Mouse (Mus musculus) thymus, postnatal 10 days (tissue): ENCODE measurements around the gene Cep170.

Source experiments
- DNase-seq, 2 experiments: peaks; one replicate each; pipeline ENCODE4 v3.0.0; 2021; ENCODE audit warnings: low spot score in 2 of 2

The Cep170 gene

DNA sequence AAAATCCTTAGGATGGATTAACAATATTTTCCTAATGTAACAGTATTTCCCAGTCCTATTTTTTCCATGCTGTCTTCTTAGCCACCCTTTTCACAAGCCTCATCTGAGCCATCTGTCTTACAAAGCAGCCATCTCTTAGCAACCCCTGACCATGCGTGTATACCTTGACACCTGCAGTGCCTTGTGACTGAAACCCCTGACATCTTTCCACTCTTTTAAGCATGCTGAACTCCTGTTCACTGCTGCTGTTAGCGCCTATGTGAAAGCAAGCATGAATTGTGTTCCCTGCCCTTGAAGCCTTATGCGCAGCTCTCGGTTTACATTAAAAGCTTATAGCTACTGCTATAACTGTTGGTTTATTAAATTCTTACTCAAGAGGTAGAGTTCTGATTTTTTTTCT lies 11.2 kb upstream of the Cep170 start:
- DNase-seq: no peak

DNA sequence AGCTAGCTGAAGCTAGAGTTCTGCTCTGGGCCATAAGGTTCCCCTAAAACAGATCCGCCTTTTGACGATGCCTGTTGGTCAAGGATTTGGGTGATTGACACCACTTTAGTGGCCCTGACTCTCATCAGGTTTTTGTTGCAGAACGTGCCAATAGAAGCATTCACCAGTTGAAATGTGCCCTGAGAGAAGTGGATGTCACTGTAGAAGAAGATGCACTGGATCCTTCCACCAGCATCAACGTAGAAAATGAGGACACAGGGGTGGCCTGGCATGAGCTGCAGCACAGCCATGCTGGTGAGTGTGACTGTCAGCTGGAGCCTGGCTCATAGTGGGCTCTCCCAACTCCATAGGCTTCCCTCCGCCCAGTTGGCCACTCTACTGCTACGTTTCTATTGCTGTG lies 10.7 kb upstream of the Cep170 start:
- DNase-seq: no peak

DNA sequence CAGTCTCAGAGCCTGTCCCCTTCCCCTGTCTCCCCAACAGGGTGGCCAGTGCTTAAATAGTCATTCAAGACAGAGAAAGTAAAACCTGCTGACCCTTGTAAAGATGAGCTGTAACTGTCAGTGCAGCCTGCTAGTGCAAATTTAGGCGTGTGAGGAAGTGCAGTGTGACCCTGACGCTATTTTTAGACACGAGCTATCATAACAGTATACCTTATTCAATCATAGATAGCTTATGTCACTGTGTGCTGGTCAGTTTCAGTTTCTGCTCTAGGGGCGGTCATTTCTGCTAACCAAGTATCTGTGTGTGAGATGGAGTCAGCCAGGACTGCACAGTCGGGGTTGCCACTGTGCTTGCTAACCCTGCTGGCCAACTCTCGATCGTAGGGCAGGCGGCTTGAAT lies 10.0 kb upstream of the Cep170 start:
- DNase-seq: no peak

DNA sequence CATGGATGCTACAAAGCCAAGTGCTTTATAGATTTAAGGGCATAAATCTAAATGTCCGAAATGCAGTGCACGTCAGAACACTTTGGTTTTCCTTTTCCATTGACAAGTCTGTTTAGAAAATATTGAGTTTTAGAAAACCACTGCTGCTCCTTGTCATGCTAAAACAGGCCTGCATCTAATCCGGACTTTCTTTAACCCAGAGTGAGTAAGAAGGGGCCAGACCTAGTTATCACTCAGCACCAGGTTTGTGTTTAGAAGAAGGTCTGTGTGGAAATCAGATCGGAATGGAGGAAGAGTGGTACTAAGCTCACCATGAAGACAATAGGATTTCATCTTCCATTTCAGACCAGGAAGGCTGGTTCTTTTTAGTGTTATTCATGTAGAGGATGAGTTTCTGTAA lies 9.1 kb upstream of the Cep170 start:
- no peak for DNase-seq

DNA sequence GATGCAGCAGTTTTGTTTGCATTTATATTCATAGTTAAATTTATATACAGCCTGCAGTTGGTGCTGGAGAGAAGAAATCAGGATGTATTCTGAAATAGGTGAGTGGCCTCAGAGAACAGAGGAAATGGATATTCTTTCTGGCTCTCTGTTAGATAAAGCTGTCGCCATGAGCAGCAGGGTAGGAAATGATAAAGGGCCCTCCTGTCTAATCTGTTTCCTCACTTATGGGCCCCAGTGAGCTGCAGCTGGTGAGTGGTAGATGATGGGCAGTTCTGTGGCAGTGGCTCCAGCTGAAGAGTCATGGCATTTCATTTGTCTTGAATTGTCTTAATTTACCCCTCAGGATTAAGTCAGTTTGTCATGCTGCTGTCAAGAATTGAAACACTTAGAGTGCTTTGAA lies 8.1 kb upstream of the Cep170 start:
- no peak for DNase-seq

DNA sequence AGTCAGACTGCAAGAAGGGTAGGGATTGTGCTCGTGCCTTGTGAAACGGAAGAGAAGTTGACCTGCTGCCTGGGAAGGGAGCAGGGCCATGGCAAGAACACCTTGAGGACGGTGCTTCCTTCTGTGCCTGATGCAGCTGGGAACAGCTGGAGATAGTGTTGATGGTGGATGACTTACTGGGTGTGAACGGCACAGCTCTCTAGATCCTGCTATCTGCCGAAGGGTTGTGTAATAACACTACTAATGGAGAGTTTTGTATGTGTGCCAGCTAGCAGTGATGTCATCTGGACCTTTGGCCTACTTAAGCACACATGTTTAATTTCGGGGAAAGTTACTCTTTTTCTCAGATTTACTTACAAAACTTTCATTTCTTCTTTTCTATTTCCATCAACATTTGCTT lies 4.9 kb upstream of the Cep170 start:
- DNase-seq: no peak

DNA sequence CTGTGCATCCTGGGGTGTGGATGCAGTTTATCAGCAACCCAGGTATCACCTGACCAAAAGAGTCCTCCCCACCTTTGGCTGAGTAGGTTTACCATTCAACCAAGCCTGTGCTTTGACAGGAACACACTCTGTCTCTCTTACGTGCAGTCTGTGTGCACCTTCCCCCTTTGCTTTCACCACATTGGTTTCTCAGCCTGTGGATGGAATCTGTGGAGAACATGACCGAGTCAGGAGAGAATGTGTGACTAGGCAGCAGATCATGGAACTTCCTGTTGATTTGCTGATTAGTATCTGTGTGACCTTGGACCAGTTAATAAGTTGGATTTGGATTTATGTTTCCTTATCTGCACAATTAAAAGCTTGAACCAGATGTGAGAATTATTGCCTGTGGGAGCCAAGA lies 4.3 kb upstream of the Cep170 start:
- DNase-seq: no peak

DNA sequence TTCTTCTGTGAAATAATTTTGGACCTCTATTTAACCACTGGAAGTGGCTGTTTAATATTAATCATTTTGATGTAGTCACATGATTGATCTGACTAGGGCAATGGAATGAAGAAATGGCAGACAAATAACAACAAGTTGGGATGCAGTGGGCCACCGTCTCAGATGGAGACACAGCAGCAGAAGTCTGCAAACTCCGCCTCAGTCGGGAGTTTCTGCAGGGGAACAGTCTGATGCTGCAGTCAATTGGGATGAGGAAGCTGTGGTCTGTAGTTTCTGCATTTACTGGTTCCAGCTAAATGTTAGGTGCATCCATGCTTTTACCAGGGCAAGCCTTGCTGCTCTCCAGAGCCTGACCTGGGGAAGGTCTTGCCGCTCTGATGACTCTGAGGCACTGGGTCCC lies 2.9 kb upstream of the Cep170 start:
- no peak for DNase-seq

DNA sequence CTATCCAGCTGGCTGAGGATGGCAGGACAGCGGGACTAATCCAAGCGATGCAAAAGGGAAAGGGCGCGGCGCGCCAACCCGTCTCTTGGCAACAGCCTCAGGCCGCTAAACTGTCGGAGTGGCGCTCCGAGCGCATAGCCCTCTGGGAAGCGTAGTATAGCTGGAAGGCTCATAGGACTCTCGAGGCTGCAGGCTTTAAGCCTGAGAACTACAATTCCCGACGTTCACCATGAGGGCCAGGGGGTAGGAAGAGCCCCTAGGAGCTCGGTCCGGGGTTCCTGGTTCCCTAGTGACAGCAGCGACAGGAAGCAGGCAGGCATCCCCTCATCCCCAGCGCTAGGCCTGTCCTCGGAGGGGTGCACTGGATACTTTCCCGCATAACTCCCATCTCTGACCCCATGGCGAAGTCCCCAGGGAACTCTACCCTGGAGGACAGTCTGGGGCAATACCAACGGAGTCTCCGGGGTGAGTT lies 760 bp upstream of the Cep170 start, which contains the start of gene Sdccag8:
Sdccag8 (plus strand) TSS at position 70 of the 472 bp plus-strand sequence.
- peak; percentile 88 to 91 for DNase-seq

DNA sequence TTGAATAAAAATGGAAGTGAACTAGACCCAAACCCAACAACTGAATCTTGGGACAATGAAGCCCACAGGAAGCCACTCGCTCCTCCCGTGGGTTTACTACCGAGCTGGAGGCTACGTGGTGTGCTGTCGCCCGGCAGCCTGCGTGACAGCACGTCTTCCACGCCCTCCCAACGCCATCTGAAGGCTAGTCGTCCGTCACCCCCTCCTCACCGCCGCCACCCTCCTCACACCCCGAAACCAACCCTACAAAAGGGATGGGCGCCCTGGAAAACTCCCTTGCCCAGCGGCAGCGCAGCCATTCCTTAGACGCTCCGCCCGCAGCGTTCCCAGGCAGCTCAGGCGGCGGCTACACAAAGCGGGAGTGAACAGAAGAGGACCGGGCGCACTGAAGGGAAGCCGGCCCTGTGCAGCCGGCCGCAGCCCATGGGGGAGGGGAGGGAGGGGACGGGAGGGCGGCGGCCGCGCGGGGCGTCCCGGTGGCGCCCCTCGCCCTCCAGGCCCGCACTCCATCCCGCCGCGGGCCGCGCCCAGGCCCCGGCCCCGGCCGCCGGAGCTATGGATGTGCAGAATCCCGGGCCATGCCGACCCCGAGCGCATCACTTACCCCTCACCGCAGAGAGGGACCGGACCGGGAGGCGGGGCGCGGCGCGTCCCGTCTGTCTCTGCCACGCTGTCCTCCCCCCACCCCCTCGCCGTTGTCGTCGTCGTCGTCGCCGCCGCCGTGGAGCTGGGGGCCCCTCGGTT lies 403 bp downstream of the Cep170 start:
- peak; percentile 36 to 54 for DNase-seq

DNA sequence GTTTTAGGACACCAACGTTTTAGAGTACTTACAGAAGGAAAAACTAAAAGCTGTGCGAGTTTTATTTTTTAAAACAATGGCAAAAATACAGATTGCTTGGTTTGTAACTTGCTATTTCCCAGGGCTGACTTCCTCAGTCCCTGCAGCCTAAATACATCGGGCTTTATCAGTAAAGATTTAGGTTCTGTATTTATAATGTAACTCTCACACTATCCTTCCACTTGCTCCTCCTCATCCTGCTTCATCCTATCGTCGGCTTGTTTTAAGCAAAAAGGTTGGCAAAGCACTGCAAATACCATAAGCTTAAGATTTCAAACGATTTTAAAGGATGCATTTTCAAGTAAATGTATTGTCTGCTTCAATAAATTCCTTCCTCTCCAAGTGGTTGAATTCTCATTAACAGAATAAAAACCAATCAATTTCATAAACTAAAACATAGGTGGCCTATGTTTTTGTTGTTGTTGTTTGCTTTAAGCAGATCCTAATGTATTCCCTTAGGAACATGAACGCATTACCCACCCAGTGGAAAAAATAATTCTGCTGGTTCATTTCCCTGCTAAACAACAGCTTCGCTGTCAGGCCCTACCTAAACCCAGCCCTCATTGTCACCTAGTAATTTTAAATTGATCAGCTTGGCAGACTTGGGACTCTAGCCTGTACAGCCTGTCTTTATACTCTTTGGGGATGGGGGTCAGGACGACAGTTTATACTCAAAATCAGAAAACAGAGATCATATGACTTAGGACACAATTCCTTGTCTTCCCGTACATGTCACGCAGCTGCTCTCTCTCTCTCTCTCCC lies 1.2 kb downstream of the Cep170 start:
- DNase-seq: no peak

DNA sequence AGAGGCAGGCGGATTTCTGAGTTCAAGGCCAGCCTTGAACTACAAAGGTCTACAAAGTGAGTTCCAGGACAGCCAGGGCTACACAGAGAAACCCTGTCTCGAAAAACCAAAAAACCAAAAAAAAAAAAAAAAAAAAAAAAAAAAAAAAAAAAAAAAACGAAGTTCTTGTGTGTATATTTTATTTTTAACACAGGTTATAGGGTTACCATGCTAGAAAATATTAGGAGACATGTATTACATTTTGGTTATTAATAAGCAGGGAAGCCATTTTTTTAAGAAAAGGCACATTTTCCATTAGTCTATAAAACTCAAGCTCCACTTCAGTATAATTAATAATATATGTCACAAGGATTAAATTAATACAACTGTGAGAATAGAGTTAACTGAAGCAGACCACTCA lies 2.0 kb downstream of the Cep170 start:
- no peak for DNase-seq

DNA sequence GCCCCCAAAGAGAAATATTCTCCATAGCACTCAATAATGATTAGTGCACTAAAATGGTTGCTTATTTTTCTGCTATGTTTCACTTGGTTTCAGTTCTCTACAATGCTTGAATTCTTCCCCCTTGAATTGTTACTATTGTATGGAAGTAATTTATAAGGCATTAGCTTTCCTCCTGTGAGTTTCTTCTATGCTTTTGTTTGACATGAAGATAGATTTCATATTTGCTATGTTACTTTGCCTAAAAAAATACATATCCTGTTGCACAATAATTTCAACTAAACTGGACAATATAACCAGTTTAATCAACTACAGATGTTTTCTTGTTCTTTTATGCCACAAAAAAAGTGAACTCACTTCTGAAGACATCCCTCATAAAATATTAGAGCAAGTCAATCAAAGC lies 3.7 kb downstream of the Cep170 start:
- DNase-seq: no peak

DNA sequence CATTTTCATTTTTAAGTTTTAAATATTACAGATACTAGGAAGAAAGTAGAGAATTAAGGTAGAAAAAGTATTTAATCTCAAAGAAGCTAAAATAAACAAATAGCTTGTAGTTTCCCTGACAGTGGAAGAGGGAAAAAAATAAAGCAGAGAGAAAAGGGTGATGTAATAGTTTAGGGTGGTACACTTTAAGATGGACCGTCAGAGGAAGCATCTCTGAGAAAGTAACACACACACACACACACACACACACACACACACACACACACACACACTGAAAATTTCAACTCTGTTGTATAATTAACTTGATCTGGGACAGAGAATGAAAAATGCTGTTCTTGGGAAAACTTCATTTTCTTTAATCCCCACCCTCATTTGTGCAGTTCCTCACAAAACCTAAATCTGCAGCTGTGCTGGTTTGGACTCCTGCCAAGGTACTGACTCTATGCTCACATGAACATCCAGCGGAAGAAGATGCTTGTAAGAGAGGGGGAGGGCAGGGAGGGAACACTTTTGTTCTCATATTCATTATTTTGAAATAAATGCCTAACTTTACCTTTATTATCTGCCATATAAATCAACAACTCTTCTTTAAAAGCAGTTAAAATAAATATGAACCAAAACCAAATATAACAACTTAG lies 13.0 kb downstream of the Cep170 start:
- DNase-seq: peak; percentile 61 to 77

DNA sequence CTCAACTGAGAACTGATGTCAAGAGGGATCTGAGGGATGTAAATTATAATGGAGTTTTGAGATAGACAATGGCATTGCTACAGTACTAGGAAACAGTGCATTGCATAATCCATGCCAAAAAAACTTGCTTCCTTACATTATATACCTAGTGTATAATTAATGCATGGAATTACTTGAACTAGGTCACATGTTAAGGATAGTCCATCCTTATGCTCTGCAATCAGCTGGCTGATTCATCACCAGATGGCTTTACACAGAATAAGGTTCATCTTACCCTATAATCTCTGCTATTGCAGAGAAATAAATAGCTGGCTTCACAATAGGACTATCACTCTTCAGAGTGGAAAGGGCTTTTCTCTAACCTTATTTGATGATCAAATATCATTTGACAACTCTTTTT lies 15.2 kb downstream of the Cep170 start:
- no peak for DNase-seq

DNA sequence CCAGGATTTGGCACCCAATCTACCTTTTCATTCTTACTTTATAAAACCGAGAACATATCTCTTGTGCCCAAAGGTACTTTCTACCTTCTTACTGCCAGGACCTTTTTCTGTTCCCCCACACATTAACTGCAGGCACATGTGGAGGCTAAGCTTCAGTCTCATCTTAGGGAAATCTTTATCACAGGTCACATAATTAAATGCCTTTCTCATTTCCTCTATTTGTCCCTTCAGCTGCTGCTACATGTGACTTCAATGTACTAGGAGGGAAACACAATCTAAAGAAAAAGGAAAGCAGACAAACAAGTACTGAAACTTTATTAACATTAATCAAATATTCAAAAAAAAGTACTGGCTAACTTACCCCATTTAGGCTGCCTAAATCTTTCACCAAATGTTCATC lies 21.7 kb downstream of the Cep170 start:
- DNase-seq: no peak

DNA sequence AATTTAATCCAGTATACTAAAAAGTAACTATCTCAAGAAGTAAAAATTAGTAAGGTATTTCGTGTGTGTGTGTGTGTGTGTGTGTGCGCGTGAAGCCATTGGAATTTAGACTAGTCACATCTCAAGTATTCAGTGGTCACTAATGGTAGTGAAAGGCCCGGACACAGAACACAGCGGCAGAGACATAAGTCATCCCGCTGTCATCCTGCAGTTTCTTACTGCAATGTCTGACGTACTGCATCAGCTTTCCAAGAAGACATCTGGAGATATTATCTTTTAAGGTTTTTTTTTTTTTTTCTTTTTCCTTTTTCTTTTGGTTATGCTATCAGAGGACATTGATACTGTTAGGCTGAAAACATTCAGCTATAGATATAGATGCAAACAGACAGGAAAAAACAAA lies 24.5 kb downstream of the Cep170 start:
- DNase-seq: no peak

DNA sequence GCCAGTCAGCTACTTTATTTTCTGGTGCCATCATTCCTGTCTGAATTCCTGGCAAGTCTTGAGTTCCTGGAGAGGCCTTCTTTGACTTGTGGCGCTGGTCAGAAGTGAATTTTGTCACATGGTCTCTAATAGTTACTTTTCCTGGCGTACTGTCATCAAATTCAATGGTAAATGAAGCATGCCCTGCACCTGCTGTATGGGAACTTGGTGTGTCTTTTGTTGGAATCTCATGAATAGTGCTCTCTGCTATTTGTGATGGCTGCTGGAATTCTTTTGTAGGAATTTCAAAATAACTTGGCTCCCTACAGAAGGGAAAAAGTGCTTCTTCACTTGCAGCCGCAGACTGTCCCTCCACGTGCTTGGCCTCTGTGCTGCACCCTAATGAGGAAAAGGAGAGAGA lies 39.3 kb downstream of the Cep170 start:
- no peak for DNase-seq

DNA sequence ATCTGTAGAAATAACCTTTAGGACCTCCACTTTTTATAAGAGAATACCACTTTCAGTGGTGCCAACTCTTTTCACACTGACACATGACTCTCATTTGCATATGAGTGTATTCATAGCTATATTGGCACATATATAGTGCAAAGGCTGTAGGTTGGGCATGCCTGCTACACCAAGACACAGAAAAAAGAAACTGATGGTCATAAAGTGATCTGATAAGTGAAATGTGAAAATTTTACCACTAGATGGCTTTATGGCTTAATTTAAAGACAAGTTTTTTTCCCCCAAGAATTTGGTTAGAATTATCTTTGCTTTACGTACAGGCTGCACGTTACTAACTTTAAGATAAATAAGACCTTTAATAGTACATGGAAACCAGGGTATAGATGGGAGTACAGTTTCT lies 51.6 kb downstream of the Cep170 start:
- no peak for DNase-seq

DNA sequence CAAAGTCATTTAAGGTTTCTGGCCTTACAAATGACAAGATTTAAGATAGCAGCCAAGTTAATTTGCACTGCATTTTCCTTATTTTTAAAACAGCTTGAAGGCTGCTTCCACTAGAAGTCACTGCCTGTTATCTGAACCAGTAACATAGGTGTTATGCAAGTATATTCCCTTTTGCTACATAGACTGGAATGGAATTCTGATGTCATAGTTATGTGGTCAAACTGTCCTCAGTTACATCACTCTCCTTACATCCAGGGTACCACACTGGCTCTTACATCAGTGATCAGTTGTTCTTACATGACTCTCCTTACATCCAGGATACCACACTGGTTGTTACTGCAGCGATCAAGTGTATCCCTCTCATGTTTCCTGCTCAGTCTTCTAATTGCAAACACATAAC lies 53.2 kb downstream of the Cep170 start:
- no peak for DNase-seq

DNA sequence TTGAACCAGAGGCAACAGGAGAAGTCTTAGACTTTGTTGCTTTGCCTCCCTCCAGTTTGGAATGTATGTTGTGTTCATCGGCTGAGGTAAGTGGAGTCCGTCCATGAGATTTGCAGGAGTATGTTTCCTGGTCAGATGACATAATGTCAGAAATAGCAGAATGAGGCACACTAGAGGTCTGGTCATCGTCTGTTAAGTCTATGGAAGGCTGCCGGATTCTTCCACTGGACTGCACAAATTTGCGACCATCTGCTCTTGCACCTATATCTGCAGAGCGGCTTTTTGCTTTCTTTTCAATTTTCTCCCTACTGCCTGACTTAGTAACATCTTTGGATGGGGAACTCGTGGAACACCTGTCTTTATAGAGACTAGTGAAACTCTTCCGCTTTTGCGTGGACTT lies 58.3 kb downstream of the Cep170 start:
- no peak for DNase-seq

DNA sequence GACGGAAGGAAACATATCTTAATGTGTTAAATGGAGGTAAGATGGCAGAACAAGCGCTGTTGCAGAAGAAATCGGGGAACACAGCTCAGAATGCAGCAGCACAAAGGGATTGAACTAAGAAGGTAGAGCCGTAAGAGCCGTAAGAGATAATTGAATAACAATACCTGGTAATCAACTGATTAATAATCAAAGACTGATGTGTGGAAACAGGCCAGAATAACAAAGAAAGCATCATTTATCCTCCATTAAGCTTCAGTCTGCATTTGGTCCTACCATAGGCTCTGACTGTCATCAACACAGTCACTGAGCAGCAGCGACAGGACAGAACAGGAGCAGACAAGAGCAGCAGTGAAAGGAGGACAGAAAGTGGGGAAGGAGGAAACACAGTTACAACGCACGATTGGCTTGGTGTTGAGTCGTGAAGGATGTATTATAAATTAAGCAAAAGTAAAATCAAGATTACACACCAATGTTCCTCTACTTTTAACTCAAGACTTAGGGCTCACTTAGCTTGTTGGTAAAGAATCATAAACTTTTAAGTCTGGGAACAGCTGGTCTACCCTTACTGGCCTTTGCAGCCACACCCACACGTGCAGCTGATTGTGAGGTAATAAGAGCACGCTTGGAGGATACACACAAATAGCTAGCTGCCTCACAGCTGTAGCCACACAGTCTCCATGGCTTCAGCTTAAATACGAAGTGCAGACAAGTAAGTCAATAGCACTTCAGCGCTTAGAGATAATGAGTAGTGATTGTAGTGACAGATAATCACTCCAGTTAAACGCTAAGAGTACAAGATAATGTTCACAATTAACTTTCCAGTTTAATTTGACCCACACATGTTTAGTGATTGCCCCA lies 59.8 kb downstream of the Cep170 start:
- DNase-seq: no peak
